Mouse (Mus musculus) kidney, embryonic 14.5 days (tissue): ENCODE data around the gene Nhsl1. TPM values are rescaled to one million over a fixed set of nuclear protein-coding genes. Genes with fewer than 3 reads are reported as not detected.

Source experiments
- ATAC-seq: fragments of 200-750 bp; cut with Nextera tagmentation; 2 replicates; pipeline ENCODE4 v1.8.0; 2017; ENCODE audit warnings: moderate number of reproducible peaks, mild to moderate bottlenecking, moderate TSS enrichment, moderate library complexity; ENCODE audit not compliant: low FRiP score, low TSS enrichment
- H3K27ac ChIP-seq: fragments of 300-500 bp; sonication (generic); 2 replicates; pipeline ENCODE4 v1.5.1; 2014; ENCODE audit warnings: low read depth, mild to moderate bottlenecking, low read length, moderate library complexity, mixed read lengths
- H3K27me3 ChIP-seq: fragments of 300-500 bp; sonication (generic); 2 replicates; pipeline ENCODE4 v1.6.1; 2014; ENCODE audit warnings: mild to moderate bottlenecking, low read length; ENCODE audit not compliant: control insufficient read depth, insufficient read depth
- H3K36me3 ChIP-seq: fragments of 300-500 bp; sonication (generic); 2 replicates; pipeline ENCODE4 v1.6.1; 2014; ENCODE audit warnings: low read length, mixed read lengths; ENCODE audit not compliant: control insufficient read depth, insufficient read depth
- H3K4me1 ChIP-seq: fragments of 300-500 bp; sonication (generic); 2 replicates; pipeline ENCODE4 v1.6.1; 2014; ENCODE audit warnings: low read length, mixed read lengths; ENCODE audit not compliant: control insufficient read depth, insufficient read depth
- H3K4me2 ChIP-seq: fragments of 300-500 bp; sonication (generic); replicated peaks from 2 replicates; pipeline ENCODE4 v1.6.1; 2014; ENCODE audit warnings: low read depth, mild to moderate bottlenecking, low read length
- H3K4me3 ChIP-seq: fragments of 300-500 bp; sonication (generic); 2 replicates; pipeline ENCODE4 v1.5.1; 2014; ENCODE audit warnings: mild to moderate bottlenecking, low read length
- H3K9ac ChIP-seq: fragments of 300-500 bp; sonication (generic); 2 replicates; pipeline ENCODE4 v1.6.1; 2014; ENCODE audit warnings: low read depth, mild to moderate bottlenecking, low read length, moderate library complexity
- H3K9me3 ChIP-seq: fragments of 300-500 bp; sonication (generic); 2 replicates; pipeline ENCODE4 v1.6.1; 2016; ENCODE audit warnings: low read length; ENCODE audit not compliant: control insufficient read depth
- WGBS: fragments of 180-500 bp; shearing (Covaris S2); extraction: QIAGEN DNeasy Blood & Tissue Kit; methylation state at CpG from one replicate; pipeline ENCODE4 v1.1.7; 2014; 5-methylcytosine and 5-hydroxymethylcytosine counted together
- polyA plus RNA-seq: library from polyadenylated mRNA; unstranded; fragments of >200 nt; fragmentation: Nextera tagmentation; extraction: Ambion mirVana; gene quantifications from 2 replicates; pipeline ENCODE4 v1.2.1, GENCODE M21; 2014

Nhsl1 gene
- polyA plus RNA-seq, 1 experiment from 2014 or later, result 11.9 TPM

- H3K4me1 ChIP-seq, result no peaks in the 10 kb centered on the region
- H3K36me3 ChIP-seq, result peaks cover 3% of the 10 kb centered on the region; the same call in 1 of the 2 replicates
- no peak overlapping the region for H3K4me3 ChIP-seq
- H3K9ac ChIP-seq, result no peak overlapping the region
- no peaks in the 10 kb centered on the region for H3K27me3 ChIP-seq
- H3K27ac ChIP-seq, result no peak overlapping the region
- no peaks in the 10 kb centered on the region for H3K9me3 ChIP-seq
- H3K4me2 ChIP-seq, result no peak overlapping the region
- WGBS, result 37% methylated on average over 2 of the region's 2 CpGs
- no peak for ATAC-seq
These were observed 189.2 kb downstream of the Nhsl1 start for GRCm38 (mm10) chr10:18507869-18508473.

- no peaks in the 10 kb centered on the region for H3K4me1 ChIP-seq
- H3K9me3 ChIP-seq, result no peaks in the 10 kb centered on the region
- H3K4me2 ChIP-seq, result no peak overlapping the region
- no peak for ATAC-seq
- whole genome bisulfite sequencing, result 48% methylated on average over 1 of the region's 1 CpGs
- H3K9ac ChIP-seq, result no peak overlapping the region
- no peak overlapping the region for H3K27ac ChIP-seq
- peaks cover 3% of the 10 kb centered on the region; the same call in 1 of the 2 replicates for H3K36me3 ChIP-seq
- no peak overlapping the region for H3K4me3 ChIP-seq
- no peaks in the 10 kb centered on the region for H3K27me3 ChIP-seq
These were observed 189.8 kb downstream of the Nhsl1 start for GRCm38 (mm10) chr10:18508586-18508985.

DNA sequence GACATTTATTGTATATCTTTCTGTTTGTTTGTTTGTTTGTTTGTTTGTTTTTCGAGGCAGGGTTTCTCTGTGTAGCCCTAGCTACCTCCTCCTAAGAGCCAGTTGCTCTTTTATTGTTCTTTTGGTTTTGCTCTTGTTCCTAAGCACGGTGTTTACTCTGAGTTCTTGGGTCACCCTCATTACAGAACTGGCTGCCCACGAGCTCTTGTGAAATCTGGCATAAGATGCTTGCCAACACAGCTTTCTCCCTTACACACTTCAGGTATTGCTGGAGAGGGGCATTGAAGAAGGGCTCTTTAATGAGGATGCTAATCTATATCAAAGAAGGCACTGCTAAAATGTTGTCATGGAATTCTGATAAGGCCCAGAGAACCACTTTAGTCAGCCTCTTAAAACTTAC, 191.9 kb downstream of the Nhsl1 start:
- Histone ChIP-seq H3K36me3 (peaks cover 3% of the 10 kb centered on the region; the same call in 1 of the 2 replicates), H3K4me3 (no peak overlapping the region), H3K4me1 (no peaks in the 10 kb centered on the region), H3K4me2 (no peak overlapping the region), H3K27me3 (no peaks in the 10 kb centered on the region), H3K9ac (no peak overlapping the region), H3K9me3 (no peaks in the 10 kb centered on the region), H3K27ac (no peak overlapping the region)
- ATAC-seq, result no peak
- 82% methylated on average over 3 of the region's 3 CpGs for WGBS

- no peak overlapping the region for H3K9ac ChIP-seq
- H3K36me3 ChIP-seq, result peaks cover 3% of the 10 kb centered on the region; the same call in 1 of the 2 replicates
- H3K27ac ChIP-seq, result no peak overlapping the region
- H3K9me3 ChIP-seq, result no peaks in the 10 kb centered on the region
- no peaks in the 10 kb centered on the region for H3K4me1 ChIP-seq
- no peak overlapping the region for H3K4me3 ChIP-seq
- no peaks in the 10 kb centered on the region for H3K27me3 ChIP-seq
- ATAC-seq, result no peak
- no peak overlapping the region for H3K4me2 ChIP-seq
- WGBS, result 93% methylated on average over 11 of the region's 11 CpGs
These were observed 192.7 kb downstream of the Nhsl1 start for GRCm38 (mm10) chr10:18511496-18511895.

DNA sequence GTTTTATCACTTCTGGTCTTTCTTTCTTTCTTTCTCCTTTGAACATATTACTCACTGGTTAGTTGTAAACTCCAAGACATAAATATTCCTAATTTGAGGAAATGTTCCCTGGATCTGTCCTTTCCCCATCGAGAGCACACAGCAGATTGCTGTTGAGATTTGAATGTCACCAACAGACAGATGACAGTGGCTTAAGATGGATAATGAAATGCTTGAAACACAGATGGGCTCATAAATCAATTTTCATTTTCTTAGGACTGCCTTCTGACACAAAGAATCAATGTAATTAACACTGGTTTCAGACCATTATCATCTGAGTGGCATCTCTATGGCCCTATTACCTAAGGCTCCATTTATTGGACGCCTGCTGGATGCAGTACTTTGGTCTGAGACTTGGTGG, 203.8 kb downstream of the Nhsl1 start:
- ATAC-seq, result no peak
- 73% methylated on average over 2 of the region's 2 CpGs for WGBS
- Histone ChIP-seq H3K9ac (no peak overlapping the region), H3K9me3 (no peaks in the 10 kb centered on the region), H3K4me1 (peaks cover 6% of the 10 kb centered on the region; the same call in 1 of the 2 replicates), H3K4me2 (no peak overlapping the region), H3K27ac (no peak overlapping the region), H3K36me3 (peaks cover 12% of the 10 kb centered on the region), H3K4me3 (no peak overlapping the region), H3K27me3 (no peaks in the 10 kb centered on the region)

DNA sequence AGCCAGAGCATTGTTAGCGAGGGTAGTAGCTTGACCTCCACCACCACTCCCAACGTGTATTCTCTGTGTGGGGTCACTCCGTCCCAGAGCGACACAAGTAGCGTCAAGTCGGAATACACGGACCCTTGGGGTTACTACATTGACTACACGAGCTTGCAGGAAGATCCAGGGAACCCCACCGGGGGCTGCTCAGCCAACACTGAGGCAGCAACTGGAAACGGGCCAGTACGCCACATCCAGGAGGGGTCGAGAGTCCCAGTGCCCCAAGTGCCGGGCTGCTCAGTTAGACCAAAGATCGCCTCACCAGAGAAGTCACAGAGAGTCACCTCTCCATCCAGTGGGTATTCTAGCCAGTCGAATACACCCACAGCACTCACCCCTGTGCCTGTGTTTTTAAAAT, 206.5 kb downstream of the Nhsl1 start:
- Histone ChIP-seq H3K27me3 (no peaks in the 10 kb centered on the region), H3K4me3 (no peak overlapping the region), H3K27ac (no peak overlapping the region), H3K9me3 (no peaks in the 10 kb centered on the region), H3K4me1 (peaks cover 6% of the 10 kb centered on the region; the same call in 1 of the 2 replicates), H3K9ac (no peak overlapping the region), H3K36me3 (peaks cover 12% of the 10 kb centered on the region), H3K4me2 (no peak overlapping the region)
- no peak for ATAC-seq
- WGBS, result 89% methylated on average over 15 of the region's 15 CpGs

DNA sequence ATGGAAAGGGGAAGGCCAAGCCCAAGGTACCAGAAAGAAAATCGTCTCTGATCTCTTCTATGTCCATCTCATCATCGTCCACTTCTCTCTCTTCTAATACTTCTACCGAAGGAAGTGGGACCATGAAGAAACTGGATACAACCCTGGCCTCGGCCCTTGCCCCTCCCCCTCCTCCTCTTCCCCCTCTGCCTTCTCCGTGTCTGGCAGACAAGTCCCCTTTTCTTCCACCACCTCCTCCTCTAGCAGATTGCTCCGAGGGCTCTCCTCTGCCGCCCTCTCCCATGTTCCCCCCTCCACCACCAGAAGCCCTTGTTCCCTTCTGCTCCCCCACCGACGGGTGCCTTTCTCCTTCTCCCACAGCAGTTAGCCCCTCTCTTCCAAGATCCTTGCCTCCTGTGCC, 206.9 kb downstream of the Nhsl1 start:
- peaks cover 12% of the 10 kb centered on the region for H3K36me3 ChIP-seq
- 57% methylated on average over 9 of the region's 9 CpGs for WGBS
- H3K27ac ChIP-seq, result no peak overlapping the region
- ATAC-seq, result no peak
- H3K27me3 ChIP-seq, result no peaks in the 10 kb centered on the region
- H3K9me3 ChIP-seq, result no peaks in the 10 kb centered on the region
- H3K4me3 ChIP-seq, result no peak overlapping the region
- no peak overlapping the region for H3K4me2 ChIP-seq
- H3K9ac ChIP-seq, result no peak overlapping the region
- peaks cover 6% of the 10 kb centered on the region; the same call in 1 of the 2 replicates for H3K4me1 ChIP-seq

DNA sequence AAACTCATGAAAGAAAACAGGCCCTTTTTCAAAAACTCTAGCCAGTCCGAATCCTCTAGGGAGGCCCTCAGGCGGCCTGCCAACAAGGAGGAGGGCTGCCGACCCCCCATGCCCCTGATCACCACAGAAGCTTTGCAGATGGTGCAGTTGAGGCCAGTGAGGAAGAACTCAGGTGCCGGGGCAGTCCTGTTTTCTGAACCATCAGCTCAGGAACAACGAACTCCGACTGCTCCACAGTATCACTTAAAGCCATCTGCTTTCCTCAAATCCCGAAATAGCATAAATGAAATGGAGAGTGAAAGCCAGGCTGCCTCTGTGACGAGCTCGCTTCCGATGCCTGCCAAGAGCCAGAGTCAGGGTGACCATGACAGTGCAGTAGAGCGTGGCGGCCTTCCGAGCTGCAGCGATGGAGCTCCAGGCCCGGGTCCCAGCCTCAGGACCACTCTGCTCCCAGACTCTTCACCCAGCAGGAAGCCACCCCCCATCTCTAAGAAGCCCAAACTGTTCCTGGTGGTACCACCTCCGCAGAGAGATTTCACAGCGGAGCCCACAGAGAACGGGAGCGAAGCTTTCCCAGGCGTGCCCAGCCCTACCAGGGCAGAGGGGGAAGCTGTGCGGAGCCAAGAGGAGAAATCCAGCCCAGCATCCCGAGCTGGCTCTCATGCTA, 207.5 kb downstream of the Nhsl1 start:
- peak; percentile 56; the same call in 1 of the 2 replicates for ATAC-seq
- H3K4me2 ChIP-seq, result no peak overlapping the region

More for the DNA sequence above, 207.5 kb downstream of the Nhsl1 start:
- no peaks in the 10 kb centered on the region for H3K27me3 ChIP-seq
- H3K9ac ChIP-seq, result no peak overlapping the region
- WGBS, result 63% methylated on average over 22 of the region's 22 CpGs
- H3K36me3 ChIP-seq, result peaks cover 14% of the 10 kb centered on the region
- no peaks in the 10 kb centered on the region for H3K9me3 ChIP-seq
- H3K4me3 ChIP-seq, result no peak overlapping the region
- H3K4me1 ChIP-seq, result peaks cover 6% of the 10 kb centered on the region; the same call in 1 of the 2 replicates
- H3K27ac ChIP-seq, result no peak overlapping the region
